Mouse (Mus musculus) forebrain, embryonic 10.5 days (tissue): ENCODE measurements around the gene Pgc. TPM values are rescaled to one million over a fixed set of nuclear protein-coding genes. Genes with fewer than 3 reads are reported as not detected.
A peak's percentile ranks its signal among the peaks of the same experiment; 100 is the strongest.

ENCODE experiments used
- DNase-seq: peaks from one replicate; pipeline ENCODE4 v3.0.0-alpha.2; 2017; ENCODE audit warnings: low spot score; ENCODE audit errors: extremely low spot score
- H3K27ac ChIP-seq: fragments of 300-500 bp; sonication (generic); 2 replicates; pipeline ENCODE4 v1.5.1; 2016; ENCODE audit warnings: mild to moderate bottlenecking
- H3K27me3 ChIP-seq: fragments of 300-500 bp; sonication (generic); 2 replicates; pipeline ENCODE4 v1.6.1; 2016; ENCODE audit warnings: mild to moderate bottlenecking; ENCODE audit not compliant: poor library complexity, severe bottlenecking
- H3K36me3 ChIP-seq: fragments of 300-500 bp; sonication (generic); replicated peaks from 2 replicates; pipeline ENCODE4 v1.6.1; 2016; ENCODE audit warnings: mild to moderate bottlenecking, moderate library complexity
- H3K4me1 ChIP-seq: fragments of 300-500 bp; sonication (generic); 2 replicates; pipeline ENCODE4 v1.6.1; 2016
- H3K4me3 ChIP-seq: fragments of 300-500 bp; sonication (generic); 2 replicates; pipeline ENCODE4 v1.5.1; 2016; ENCODE audit warnings: mild to moderate bottlenecking, moderate library complexity
- H3K9me3 ChIP-seq: fragments of 300-500 bp; sonication (generic); 2 replicates; pipeline ENCODE4 v1.6.1; 2016; ENCODE audit warnings: mild to moderate bottlenecking, moderate library complexity
- whole genome bisulfite sequencing: fragments of 180-500 bp; shearing (Covaris S2); methylation state at CpG from one replicate; pipeline ENCODE4 v1.1.7; 2016; 5-methylcytosine and 5-hydroxymethylcytosine counted together
- polyA plus RNA-seq: library from polyadenylated mRNA; unstranded; fragments of >200 nt; fragmentation: Nextera tagmentation; extraction: Ambion mirVana; gene quantifications from 2 replicates; pipeline ENCODE4 v1.2.1, GENCODE M21; 2016

Pgc gene
- polyA plus RNA-seq, 1 experiment from 2014 or later: not detected

- H3K9me3 ChIP-seq: no peaks in the 10 kb centered on the region
- no peak for DNase-seq
- WGBS: under 1% methylated on average over 23 of the region's 23 CpGs
- peaks cover 57% of the 10 kb centered on the region for H3K27me3 ChIP-seq
- peaks cover 25% of the 10 kb centered on the region for H3K36me3 ChIP-seq
- H3K4me3 ChIP-seq: peak overlapping the region; percentile 78
- H3K4me1 ChIP-seq: peaks cover 22% of the 10 kb centered on the region
- H3K27ac ChIP-seq: peak overlapping the region; percentile 91
Observed at GRCm38 (mm10) chr17:47695337-47695710, 31.3 kb upstream of the Pgc start.

GRCm38 (mm10) chr17:47698156-47698555 lies 28.5 kb upstream of the Pgc start:
- no peak overlapping the region for H3K4me3 ChIP-seq
- H3K27ac ChIP-seq: no peak overlapping the region
- H3K9me3 ChIP-seq: no peaks in the 10 kb centered on the region
- H3K27me3 ChIP-seq: peaks cover 50% of the 10 kb centered on the region
- DNase-seq: no peak
- H3K4me1 ChIP-seq: peaks cover 30% of the 10 kb centered on the region
- WGBS: 87% methylated on average over 10 of the region's 10 CpGs
- H3K36me3 ChIP-seq: peaks cover 51% of the 10 kb centered on the region

- no peak overlapping the region for H3K27ac ChIP-seq
- WGBS: 82% methylated on average over 2 of the region's 2 CpGs
- no peak for DNase-seq
- no peaks in the 10 kb centered on the region for H3K9me3 ChIP-seq
- peaks cover 27% of the 10 kb centered on the region for H3K4me1 ChIP-seq
- peaks cover 50% of the 10 kb centered on the region for H3K27me3 ChIP-seq
- no peak overlapping the region for H3K4me3 ChIP-seq
- peaks cover 59% of the 10 kb centered on the region for H3K36me3 ChIP-seq
Observed at GRCm38 (mm10) chr17:47699055-47699454, 27.6 kb upstream of the Pgc start.

GRCm38 (mm10) chr17:47701793-47702192 lies 24.8 kb upstream of the Pgc start:
- Histone ChIP-seq H3K4me3 (no peak overlapping the region), H3K27ac (no peak overlapping the region), H3K9me3 (no peaks in the 10 kb centered on the region), H3K4me1 (peaks cover 22% of the 10 kb centered on the region), H3K27me3 (peaks cover 58% of the 10 kb centered on the region), H3K36me3 (peaks cover 64% of the 10 kb centered on the region)
- DNase-seq: no peak
- WGBS: 87% methylated on average over 9 of the region's 9 CpGs

- peaks cover 62% of the 10 kb centered on the region for H3K36me3 ChIP-seq
- peaks cover 25% of the 10 kb centered on the region for H3K4me1 ChIP-seq
- 0 out of 2 replicates have a peak overlapping the region, but pooled peaks have one; percentile 58 for H3K27ac ChIP-seq
Observed at GRCm38 (mm10) chr17:47702548-47703345, 23.9 kb upstream of the Pgc start.

GRCm38 (mm10) chr17:47703556-47703955 lies 23.1 kb upstream of the Pgc start:
- peaks cover 50% of the 10 kb centered on the region for H3K27me3 ChIP-seq
- 0 out of 2 replicates have a peak overlapping the region, but pooled peaks have one; percentile 58 for H3K27ac ChIP-seq
- no peak for DNase-seq
- no peaks in the 10 kb centered on the region for H3K9me3 ChIP-seq
- peak overlapping the region; percentile 20 for H3K4me3 ChIP-seq
- peaks cover 25% of the 10 kb centered on the region for H3K4me1 ChIP-seq
- 30% methylated on average over 20 of the region's 20 CpGs for WGBS
- H3K36me3 ChIP-seq: peaks cover 57% of the 10 kb centered on the region

More at GRCm38 (mm10) chr17:47702548-47703345, 23.9 kb upstream of the Pgc start:
- DNase-seq: no peak
- WGBS: 42% methylated on average over 28 of the region's 28 CpGs
- Histone ChIP-seq H3K27me3 (peaks cover 50% of the 10 kb centered on the region), H3K4me3 (peak overlapping the region; percentile 20; the same call in 1 of the 2 replicates), H3K9me3 (no peaks in the 10 kb centered on the region)

GRCm38 (mm10) chr17:47704692-47705091 lies 21.9 kb upstream of the Pgc start:
- Histone ChIP-seq H3K4me1 (peaks cover 25% of the 10 kb centered on the region), H3K27me3 (peaks cover 50% of the 10 kb centered on the region), H3K4me3 (no peak overlapping the region), H3K36me3 (peaks cover 45% of the 10 kb centered on the region), H3K27ac (no peak overlapping the region), H3K9me3 (no peaks in the 10 kb centered on the region)
- no peak for DNase-seq
- 80% methylated on average over 4 of the region's 4 CpGs for whole genome bisulfite sequencing

GRCm38 (mm10) chr17:47706196-47706595 lies 20.4 kb upstream of the Pgc start:
- WGBS: 79% methylated on average over 1 of the region's 1 CpGs
- no peaks in the 10 kb centered on the region for H3K9me3 ChIP-seq
- no peak overlapping the region for H3K4me3 ChIP-seq
- peaks cover 25% of the 10 kb centered on the region for H3K4me1 ChIP-seq
- no peak overlapping the region for H3K27ac ChIP-seq
- H3K27me3 ChIP-seq: peaks cover 48% of the 10 kb centered on the region
- no peak for DNase-seq
- peaks cover 33% of the 10 kb centered on the region for H3K36me3 ChIP-seq

GRCm38 (mm10) chr17:47707961-47708360 lies 18.7 kb upstream of the Pgc start:
- 90% methylated on average over 3 of the region's 3 CpGs for WGBS
- no peak for DNase-seq
- Histone ChIP-seq H3K27ac (no peak overlapping the region), H3K36me3 (peaks cover 16% of the 10 kb centered on the region), H3K4me3 (no peak overlapping the region), H3K4me1 (peaks cover 22% of the 10 kb centered on the region), H3K9me3 (no peaks in the 10 kb centered on the region), H3K27me3 (peaks cover 30% of the 10 kb centered on the region)

GRCm38 (mm10) chr17:47708972-47709371 lies 17.7 kb upstream of the Pgc start:
- H3K9me3 ChIP-seq: no peaks in the 10 kb centered on the region
- DNase-seq: no peak
- WGBS: 80% methylated on average over 4 of the region's 4 CpGs

GRCm38 (mm10) chr17:47710036-47710435 lies 16.6 kb upstream of the Pgc start:
- H3K4me1 ChIP-seq: peaks cover 15% of the 10 kb centered on the region
- no peak for DNase-seq
- H3K4me3 ChIP-seq: no peak overlapping the region
- peaks cover 10% of the 10 kb centered on the region; the same call in 1 of the 2 replicates for H3K27me3 ChIP-seq
- no peaks in the 10 kb centered on the region for H3K9me3 ChIP-seq
- WGBS: 83% methylated on average over 3 of the region's 3 CpGs
- no peaks in the 10 kb centered on the region for H3K36me3 ChIP-seq
- H3K27ac ChIP-seq: no peak overlapping the region

More at GRCm38 (mm10) chr17:47708972-47709371, 17.7 kb upstream of the Pgc start:
- Histone ChIP-seq H3K27me3 (peaks cover 20% of the 10 kb centered on the region), H3K4me1 (peaks cover 15% of the 10 kb centered on the region), H3K36me3 (peaks cover 6% of the 10 kb centered on the region; the same call in 1 of the 2 replicates), H3K4me3 (no peak overlapping the region), H3K27ac (no peak overlapping the region)

- Histone ChIP-seq H3K27ac (no peak overlapping the region), H3K27me3 (no peaks in the 10 kb centered on the region), H3K4me3 (no peak overlapping the region), H3K4me1 (peaks cover 7% of the 10 kb centered on the region), H3K9me3 (no peaks in the 10 kb centered on the region), H3K36me3 (no peaks in the 10 kb centered on the region)
- 74% methylated on average over 6 of the region's 6 CpGs for WGBS
- no peak for DNase-seq
Observed at GRCm38 (mm10) chr17:47711883-47712282, 14.8 kb upstream of the Pgc start.

- Histone ChIP-seq H3K4me3 (no peak overlapping the region), H3K9me3 (no peaks in the 10 kb centered on the region), H3K27me3 (no peaks in the 10 kb centered on the region), H3K27ac (no peak overlapping the region), H3K4me1 (peaks cover 5% of the 10 kb centered on the region), H3K36me3 (no peaks in the 10 kb centered on the region)
- no peak for DNase-seq
- WGBS: 47% methylated on average over 11 of the region's 22 CpGs
Observed at GRCm38 (mm10) chr17:47712889-47713571, 13.6 kb upstream of the Pgc start.
